Mouse (Mus musculus) kidney, postnatal 0 days (tissue): ENCODE results near the gene Letm1. TPM values are rescaled to one million over a fixed set of nuclear protein-coding genes. Genes with fewer than 3 reads are reported as not detected.

Experiments
- ATAC-seq: fragments of 200-750 bp; cut with Nextera tagmentation; replicated peaks from 2 replicates; pipeline ENCODE4 v1.8.0; 2017; ENCODE audit warnings: low read depth, moderate number of reproducible peaks, moderate TSS enrichment, moderate library complexity; ENCODE audit not compliant: low FRiP score
- DNase-seq: peaks from one replicate; pipeline ENCODE4 v3.0.0-alpha.2; 2016; ENCODE audit warnings: low spot score
- H3K27ac ChIP-seq: fragments of 300-500 bp; sonication (generic); 2 replicates; pipeline ENCODE4 v1.5.1; 2014; ENCODE audit warnings: mild to moderate bottlenecking
- H3K27me3 ChIP-seq: fragments of 300-500 bp; sonication (generic); 2 replicates; pipeline ENCODE4 v1.6.1; 2014; ENCODE audit warnings: low read length, mixed read lengths; ENCODE audit not compliant: insufficient read depth
- H3K36me3 ChIP-seq: fragments of 300-500 bp; sonication (generic); 2 replicates; pipeline ENCODE4 v1.6.1; 2014; ENCODE audit warnings: low read length, mixed read lengths; ENCODE audit not compliant: insufficient read depth
- H3K4me1 ChIP-seq: fragments of 300-500 bp; sonication (generic); replicated peaks from 2 replicates; pipeline ENCODE4 v1.6.1; 2014; ENCODE audit warnings: antibody characterized with exemption, low read length, mixed read lengths; ENCODE audit not compliant: insufficient read depth
- H3K4me2 ChIP-seq: fragments of 300-500 bp; sonication (generic); 2 replicates; pipeline ENCODE4 v1.6.1; 2014; ENCODE audit warnings: mild to moderate bottlenecking, low read length, moderate library complexity, mixed read lengths
- H3K4me3 ChIP-seq: fragments of 300-500 bp; sonication (generic); replicated peaks from 2 replicates; pipeline ENCODE4 v1.5.1; 2014; ENCODE audit warnings: low read depth, low read length
- H3K9ac ChIP-seq: fragments of 300-500 bp; sonication (generic); 2 replicates; pipeline ENCODE4 v1.6.1; 2014; ENCODE audit warnings: low read depth, low read length
- H3K9me3 ChIP-seq: fragments of 300-500 bp; sonication (generic); replicated peaks from 2 replicates; pipeline ENCODE4 v1.6.1; 2016; ENCODE audit warnings: low read length, inconsistent platforms, mixed read lengths
- CTCF ChIP-seq: IDR thresholded peaks from 2 replicates; pipeline ENCODE4 v1.5.1; 2016; ENCODE audit warnings: antibody characterized with exemption, low read depth, mild to moderate bottlenecking, moderate library complexity
- WGBS: fragments of 180-500 bp; shearing (Covaris S2); extraction: QIAGEN DNeasy Blood & Tissue Kit; methylation state at CpG from one replicate; pipeline ENCODE4 v1.1.7; 2014; 5-methylcytosine and 5-hydroxymethylcytosine counted together
- polyA plus RNA-seq: library from polyadenylated mRNA; unstranded; fragments of >200 nt; fragmentation: Nextera tagmentation; extraction: Ambion mirVana; gene quantifications from 2 replicates; pipeline ENCODE4 v1.2.1, GENCODE M21; 2015

Letm1 gene
- polyA plus RNA-seq: 53.4 and 58.3 TPM in 2 replicates

GRCm38 (mm10) chr5:33782345-33782998, at the start of gene Letm1:
Letm1 (minus strand) TSS chr5:33782817.
- no peaks in the 10 kb centered on the region for H3K9me3 ChIP-seq
- H3K9ac ChIP-seq: peak within 1 kb of the TSS; percentile 83
- TF ChIP-seq CTCF: peak; percentile 27; the same call in 1 of the 2 replicates
- DNase-seq (peak; percentile 97), ATAC-seq (peak; percentile 99)
- H3K4me1 ChIP-seq: no peaks in the 10 kb centered on the region
- no peaks in the 10 kb centered on the region for H3K27me3 ChIP-seq
- under 1% methylated on average over 65 of the region's 65 CpGs for WGBS
- peak within 1 kb of the TSS; percentile 83 for H3K4me3 ChIP-seq
- H3K36me3 ChIP-seq: peaks cover 5% of the 10 kb centered on the region; the same call in 1 of the 2 replicates
- peak within 1 kb of the TSS; percentile 82 for H3K27ac ChIP-seq
- H3K4me2 ChIP-seq: peak within 1 kb of the TSS; percentile 93

- WGBS: 85% methylated on average over 1 of the region's 1 CpGs
- ATAC-seq (no peak), DNase-seq (no peak)
- no peaks in the 10 kb centered on the region for H3K4me1 ChIP-seq
- H3K27me3 ChIP-seq: no peaks in the 10 kb centered on the region
- no peaks in the 10 kb centered on the region; the same call in 1 of the 2 replicates for H3K36me3 ChIP-seq
- H3K9me3 ChIP-seq: no peaks in the 10 kb centered on the region
- H3K4me2 ChIP-seq: no peak overlapping the region
- no peak overlapping the region for H3K9ac ChIP-seq
- no peak overlapping the region for H3K27ac ChIP-seq
- no peak overlapping the region for H3K4me3 ChIP-seq
- TF ChIP-seq CTCF: peak; percentile 51
These were observed 48.2 kb upstream of the Letm1 start for GRCm38 (mm10) chr5:33830832-33831231.

- no peak overlapping the region for H3K4me3 ChIP-seq
These were observed 47.3 kb upstream of the Letm1 start for GRCm38 (mm10) chr5:33829958-33830357.

GRCm38 (mm10) chr5:33828107-33828506, 45.5 kb upstream of the Letm1 start:
- Histone ChIP-seq H3K4me3 (no peak overlapping the region), H3K36me3 (no peaks in the 10 kb centered on the region; the same call in 1 of the 2 replicates), H3K27ac (no peak overlapping the region), H3K4me1 (0 out of 2 replicates have a peak, but pooled peaks cover 3% of the 10 kb centered on the region), H3K27me3 (no peaks in the 10 kb centered on the region), H3K9me3 (no peaks in the 10 kb centered on the region), H3K9ac (no peak overlapping the region), H3K4me2 (no peak overlapping the region)
- DNase-seq (no peak), ATAC-seq (no peak)
- WGBS: 78% methylated on average over 8 of the region's 8 CpGs
- no peak for TF ChIP-seq CTCF

More at GRCm38 (mm10) chr5:33829958-33830357, 47.3 kb upstream of the Letm1 start:
- Histone ChIP-seq H3K9ac (no peak overlapping the region), H3K36me3 (no peaks in the 10 kb centered on the region; the same call in 1 of the 2 replicates), H3K9me3 (no peaks in the 10 kb centered on the region), H3K27ac (no peak overlapping the region), H3K4me1 (no peaks in the 10 kb centered on the region), H3K4me2 (no peak overlapping the region), H3K27me3 (no peaks in the 10 kb centered on the region)
- DNase-seq (no peak), ATAC-seq (no peak)
- no peak for TF ChIP-seq CTCF
- WGBS: 93% methylated on average over 3 of the region's 3 CpGs

GRCm38 (mm10) chr5:33826001-33826400, 43.4 kb upstream of the Letm1 start:
- no peak overlapping the region for H3K27ac ChIP-seq
- H3K9ac ChIP-seq: no peak overlapping the region
- no peaks in the 10 kb centered on the region for H3K27me3 ChIP-seq
- ATAC-seq: no peak
- no peak overlapping the region for H3K4me3 ChIP-seq
- no peak for DNase-seq
- H3K9me3 ChIP-seq: no peaks in the 10 kb centered on the region
- H3K4me2 ChIP-seq: no peak overlapping the region
- H3K36me3 ChIP-seq: no peaks in the 10 kb centered on the region; the same call in 1 of the 2 replicates
- TF ChIP-seq CTCF: no peak
- 0 out of 2 replicates have a peak, but pooled peaks cover 3% of the 10 kb centered on the region for H3K4me1 ChIP-seq

GRCm38 (mm10) chr5:33822456-33822855, 39.8 kb upstream of the Letm1 start:
- H3K9ac ChIP-seq: no peak overlapping the region
- no peak overlapping the region for H3K4me2 ChIP-seq
- H3K4me1 ChIP-seq: 0 out of 2 replicates have a peak, but pooled peaks cover 7% of the 10 kb centered on the region
- H3K9me3 ChIP-seq: no peaks in the 10 kb centered on the region
- ATAC-seq: no peak
- WGBS: 30% methylated on average over 3 of the region's 3 CpGs
- no peak for DNase-seq
- H3K27me3 ChIP-seq: no peaks in the 10 kb centered on the region
- no peak overlapping the region for H3K27ac ChIP-seq
- no peaks in the 10 kb centered on the region for H3K36me3 ChIP-seq
- H3K4me3 ChIP-seq: no peak overlapping the region
- TF ChIP-seq CTCF: no peak
